Comparison of ENCODE assay signal across 16 mouse cellular contexts in the genomic region with DNA sequence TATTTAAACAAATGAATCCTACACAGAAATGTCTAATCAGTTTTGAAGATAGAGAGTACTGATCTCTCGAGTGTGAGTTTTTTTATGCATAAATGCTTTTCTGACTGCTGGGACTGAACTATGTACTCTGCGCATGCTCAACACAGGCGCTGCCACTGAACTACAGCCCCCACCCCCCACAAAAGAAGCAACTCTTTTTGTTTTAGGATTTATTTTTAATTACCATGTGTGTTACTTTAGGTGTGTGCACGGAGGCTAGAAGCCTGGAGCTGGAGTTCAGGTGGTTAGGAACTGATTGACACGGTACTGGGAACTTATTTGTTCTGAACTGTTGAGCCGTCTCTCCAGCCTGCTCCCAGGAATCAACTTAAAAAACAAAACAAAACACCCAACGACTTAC.
"Had no signal": no experiment of that assay in that cellular context is flagged by ENCODE, and none has a peak within 500 bp of the region (broad histone marks: within the 10 kb centered on the region; RNA-seq: fewer than 3 reads in every experiment).

No protein-coding gene starts in this region.

- H3K27ac ChIP-seq: layer of hippocampus, adult 2 months; limb, embryonic 12.5 days; liver, embryonic 13.5 days; macrophage; midbrain, embryonic 15.5 days; neural tube, embryonic 12.5 days had no signal

- H3K27me3 ChIP-seq: limb, embryonic 12.5 days; megakaryocyte, embryonic 14.5 days; midbrain, embryonic 15.5 days; neural tube, embryonic 12.5 days had no signal

- H3K9ac ChIP-seq: limb, embryonic 12.5 days; liver, embryonic 13.5 days; midbrain, embryonic 15.5 days; neural tube, embryonic 12.5 days had no signal

- H3K4me2 ChIP-seq: limb, embryonic 12.5 days; liver, embryonic 13.5 days; midbrain, embryonic 11.5 days; midbrain, embryonic 15.5 days; neural tube, embryonic 12.5 days had no signal

- H3K4me3 ChIP-seq: layer of hippocampus, adult 2 months; limb, embryonic 12.5 days; liver, embryonic 13.5 days; megakaryocyte, embryonic 14.5 days; midbrain, embryonic 15.5 days; neural tube, embryonic 12.5 days had no signal

- H3K9me3 ChIP-seq: limb, embryonic 12.5 days; liver, embryonic 13.5 days; megakaryocyte, embryonic 14.5 days; midbrain, embryonic 15.5 days; neural tube, embryonic 12.5 days had no signal

- DNase-seq: liver, embryonic 13.5 days; lung, adult 2 months; retina, postnatal 1 day; right cerebral cortex, postnatal 4 days; spleen, adult 18-20 months; thymus, adult 18-20 months; thymus, postnatal 14 days had no signal

- H3K36me3 ChIP-seq: limb, embryonic 12.5 days; liver, embryonic 13.5 days; midbrain, embryonic 15.5 days; neural tube, embryonic 12.5 days had no signal

- ATAC-seq: intestine, embryonic 16.5 days; lung, postnatal 0 days; midbrain, embryonic 15.5 days had no signal
